Mouse (Mus musculus): ENCODE results near the gene Gm14325. TPM values are rescaled to one million over a fixed set of nuclear protein-coding genes. Genes with fewer than 3 reads are reported as not detected.

Gene Gm14325
- polyA plus RNA-seq (2014; fragmentation: Illumina TruSeq; extraction: RNeasy Lipid Tissue Mini Kit (QIAGEN cat#74804); ENCODE audit: low read depth, low replicate concordance), result 18.7 TPM

DNA sequence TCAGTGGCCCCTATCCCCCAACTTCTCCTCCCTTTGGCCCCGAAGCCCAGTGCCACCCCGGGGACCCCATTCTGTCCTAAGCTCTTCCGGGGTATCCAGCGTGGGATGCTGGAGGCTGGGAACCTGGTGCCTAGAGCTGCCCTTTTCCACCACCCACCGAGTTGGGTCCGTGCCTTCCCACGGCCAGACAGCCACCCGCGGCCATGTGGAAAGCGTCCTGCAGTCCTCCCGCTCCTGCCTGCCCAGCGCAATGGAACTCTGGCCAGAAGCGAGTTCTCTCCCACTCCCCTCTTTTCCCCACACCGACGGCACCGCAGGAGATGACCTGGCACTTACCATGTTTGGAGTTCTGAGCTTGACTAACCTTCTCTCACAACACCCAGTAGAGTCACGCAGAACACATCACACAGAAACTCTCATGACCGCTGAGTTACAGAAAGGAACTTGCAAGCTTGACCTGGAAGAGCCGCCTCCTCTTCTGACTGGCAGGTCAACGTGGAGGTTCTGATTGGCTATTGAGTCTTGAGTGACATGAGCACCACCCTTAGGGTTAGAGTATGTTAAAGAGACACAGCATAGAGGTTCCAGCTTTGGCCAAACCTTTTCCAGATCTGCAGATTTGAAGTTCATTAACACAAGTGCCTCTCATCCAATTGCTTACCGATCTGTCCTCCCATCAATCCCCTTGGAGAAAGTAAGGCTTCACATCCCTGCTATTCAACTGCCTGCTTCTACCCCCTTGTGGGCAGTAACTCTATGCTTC is at the start of gene Gm14325:
TSS of gene Gm14325 (minus strand) at position 436 of the 763 bp plus-strand sequence.

Other genes starting within 250 kb of the Gm14325 start
- gene Gm14322, start 81.0 kb downstream of the Gm14325 start, polyA plus RNA-seq (2014; fragmentation: Illumina TruSeq; extraction: RNeasy Lipid Tissue Mini Kit (QIAGEN cat#74804); ENCODE audit: low read depth, low replicate concordance), result 1.6 TPM
- gene Gm14327, start 56.8 kb upstream of the Gm14325 start, polyA plus RNA-seq (2014; fragmentation: Illumina TruSeq; extraction: RNeasy Lipid Tissue Mini Kit (QIAGEN cat#74804); ENCODE audit: low read depth, low replicate concordance), result 1.5 TPM
- 0.48 TPM for gene Zfp972, start 85.3 kb upstream of the Gm14325 start, polyA plus RNA-seq (2014; fragmentation: Illumina TruSeq; extraction: RNeasy Lipid Tissue Mini Kit (QIAGEN cat#74804); ENCODE audit: low read depth, low replicate concordance)
- gene Gm14326, start 117.0 kb upstream of the Gm14325 start, polyA plus RNA-seq (2014; fragmentation: Illumina TruSeq; extraction: RNeasy Lipid Tissue Mini Kit (QIAGEN cat#74804); ENCODE audit: low read depth, low replicate concordance), result 6.8 TPM
- gene Zfp971, start 182.9 kb upstream of the Gm14325 start, polyA plus RNA-seq (2014; fragmentation: Illumina TruSeq; extraction: RNeasy Lipid Tissue Mini Kit (QIAGEN cat#74804); ENCODE audit: low read depth, low replicate concordance), result 7.7 TPM
- gene Zfp931, start 238.1 kb upstream of the Gm14325 start, polyA plus RNA-seq (2014; fragmentation: Illumina TruSeq; extraction: RNeasy Lipid Tissue Mini Kit (QIAGEN cat#74804); ENCODE audit: low read depth, low replicate concordance), result 3.3 TPM

All from testis, adult 10 weeks (tissue).